Mouse (Mus musculus): ENCODE data around the gene Tubgcp2. TPM values are rescaled to one million over a fixed set of nuclear protein-coding genes. Genes with fewer than 3 reads are reported as not detected.
A peak's percentile ranks its signal among the peaks of the same experiment; 100 is the strongest.

The Tubgcp2 gene
- polyA plus RNA-seq, 1 experiment from 2014 or later: 58.1 TPM

DNA sequence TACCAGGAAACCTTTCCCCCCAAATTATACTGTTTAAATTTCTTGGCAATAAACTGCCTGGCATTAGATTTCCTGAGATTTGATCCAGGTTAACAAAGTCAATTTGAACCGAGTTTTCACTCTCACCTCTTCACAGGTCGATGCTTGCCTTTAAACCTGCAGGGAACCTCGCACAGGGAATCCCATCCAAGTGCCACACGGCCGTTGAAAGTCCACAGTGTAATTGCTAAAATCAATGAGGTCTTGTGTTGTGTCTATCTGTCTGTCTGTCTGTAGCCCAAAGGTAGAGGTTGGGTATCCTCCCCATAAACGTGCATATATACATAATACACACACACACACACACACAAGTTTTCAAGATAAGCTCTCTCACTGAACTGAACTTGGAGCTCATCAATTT is 30.9 kb upstream of the Tubgcp2 start:
- no peak overlapping the region for H3K4me3 ChIP-seq (ENCODE audit: low read depth, low read length)
- no peak overlapping the region for H3K4me2 ChIP-seq (replicated peaks; ENCODE audit: low read depth, low read length)
- H3K4me1 ChIP-seq (replicated peaks; ENCODE audit: control insufficient read depth, insufficient read depth, low read length): no peaks in the 10 kb centered on the region
- no peaks in the 10 kb centered on the region for H3K36me3 ChIP-seq (ENCODE audit: control insufficient read depth, insufficient read depth, low read length)
- H3K27ac ChIP-seq (ENCODE audit: low read depth, low read length): no peak overlapping the region
- ATAC-seq (ENCODE audit: low FRiP score) (no peak), DNase-seq (ENCODE audit: low spot score) (no peak)
- H3K9me3 ChIP-seq (ENCODE audit: control insufficient read depth, low read length): no peaks in the 10 kb centered on the region
- no peaks in the 10 kb centered on the region; the same call in 1 of the 2 replicates for H3K27me3 ChIP-seq (ENCODE audit: control insufficient read depth, insufficient read depth, low read length)
- H3K9ac ChIP-seq (ENCODE audit: low read depth, low read length): no peak overlapping the region
- 69% methylated on average over 6 of the region's 6 CpGs for WGBS

- H3K4me2 ChIP-seq (replicated peaks; ENCODE audit: low read depth, low read length): no peak overlapping the region
Measured at GRCm38 (mm10) chr7:140063092-140063491, 26.6 kb upstream of the Tubgcp2 start.

GRCm38 (mm10) chr7:140062307-140062706 is 25.8 kb upstream of the Tubgcp2 start:
- peak overlapping the region; percentile 81 for H3K27ac ChIP-seq (ENCODE audit: low read depth, low read length)
- peak; percentile 69 for DNase-seq (ENCODE audit: low spot score)
- 9% methylated on average over 11 of the region's 11 CpGs for WGBS
- peak; percentile 1; the same call in 1 of the 2 replicates for ATAC-seq (ENCODE audit: low FRiP score)
- peaks cover 15% of the 10 kb centered on the region for H3K27me3 ChIP-seq (ENCODE audit: control insufficient read depth, insufficient read depth, low read length)
- peak overlapping the region; percentile 60; the same call in 1 of the 2 replicates for H3K4me2 ChIP-seq (replicated peaks; ENCODE audit: low read depth, low read length)
- H3K9ac ChIP-seq (ENCODE audit: low read depth, low read length): no peak overlapping the region
- peaks cover 23% of the 10 kb centered on the region for H3K4me1 ChIP-seq (replicated peaks; ENCODE audit: control insufficient read depth, insufficient read depth, low read length)
- no peaks in the 10 kb centered on the region for H3K36me3 ChIP-seq (ENCODE audit: control insufficient read depth, insufficient read depth, low read length)
- H3K9me3 ChIP-seq (ENCODE audit: control insufficient read depth, low read length): no peaks in the 10 kb centered on the region
- H3K4me3 ChIP-seq (ENCODE audit: low read depth, low read length): no peak overlapping the region

More at GRCm38 (mm10) chr7:140063092-140063491, 26.6 kb upstream of the Tubgcp2 start:
- Histone ChIP-seq H3K4me1 (replicated peaks; ENCODE audit: control insufficient read depth, insufficient read depth, low read length) (peaks cover 20% of the 10 kb centered on the region; the same call in 1 of the 2 replicates), H3K4me3 (ENCODE audit: low read depth, low read length) (no peak overlapping the region), H3K9ac (ENCODE audit: low read depth, low read length) (no peak overlapping the region), H3K9me3 (ENCODE audit: control insufficient read depth, low read length) (no peaks in the 10 kb centered on the region), H3K27ac (ENCODE audit: low read depth, low read length) (no peak overlapping the region), H3K27me3 (ENCODE audit: control insufficient read depth, insufficient read depth, low read length) (peaks cover 15% of the 10 kb centered on the region), H3K36me3 (ENCODE audit: control insufficient read depth, insufficient read depth, low read length) (no peaks in the 10 kb centered on the region)
- ATAC-seq (ENCODE audit: low FRiP score): no peak
- DNase-seq (ENCODE audit: low spot score): peak; percentile 90
- WGBS: 19% methylated on average over 7 of the region's 7 CpGs

- Histone ChIP-seq H3K4me2 (replicated peaks; ENCODE audit: low read depth, low read length) (peak overlapping the region; percentile 60), H3K36me3 (ENCODE audit: control insufficient read depth, insufficient read depth, low read length) (no peaks in the 10 kb centered on the region), H3K4me3 (ENCODE audit: low read depth, low read length) (peak overlapping the region; percentile 25; the same call in 1 of the 2 replicates), H3K27ac (ENCODE audit: low read depth, low read length) (peak overlapping the region; percentile 81), H3K27me3 (ENCODE audit: control insufficient read depth, insufficient read depth, low read length) (peaks cover 18% of the 10 kb centered on the region), H3K9me3 (ENCODE audit: control insufficient read depth, low read length) (no peaks in the 10 kb centered on the region), H3K9ac (ENCODE audit: low read depth, low read length) (0 out of 2 replicates have a peak overlapping the region, but pooled peaks have one; percentile 19), H3K4me1 (replicated peaks; ENCODE audit: control insufficient read depth, insufficient read depth, low read length) (peaks cover 25% of the 10 kb centered on the region)
- no peak for DNase-seq (ENCODE audit: low spot score)
- ATAC-seq (ENCODE audit: low FRiP score): peak; percentile 4
- 2% methylated on average over 6 of the region's 6 CpGs for WGBS
Measured at GRCm38 (mm10) chr7:140061832-140062130, 25.3 kb upstream of the Tubgcp2 start.

DNA sequence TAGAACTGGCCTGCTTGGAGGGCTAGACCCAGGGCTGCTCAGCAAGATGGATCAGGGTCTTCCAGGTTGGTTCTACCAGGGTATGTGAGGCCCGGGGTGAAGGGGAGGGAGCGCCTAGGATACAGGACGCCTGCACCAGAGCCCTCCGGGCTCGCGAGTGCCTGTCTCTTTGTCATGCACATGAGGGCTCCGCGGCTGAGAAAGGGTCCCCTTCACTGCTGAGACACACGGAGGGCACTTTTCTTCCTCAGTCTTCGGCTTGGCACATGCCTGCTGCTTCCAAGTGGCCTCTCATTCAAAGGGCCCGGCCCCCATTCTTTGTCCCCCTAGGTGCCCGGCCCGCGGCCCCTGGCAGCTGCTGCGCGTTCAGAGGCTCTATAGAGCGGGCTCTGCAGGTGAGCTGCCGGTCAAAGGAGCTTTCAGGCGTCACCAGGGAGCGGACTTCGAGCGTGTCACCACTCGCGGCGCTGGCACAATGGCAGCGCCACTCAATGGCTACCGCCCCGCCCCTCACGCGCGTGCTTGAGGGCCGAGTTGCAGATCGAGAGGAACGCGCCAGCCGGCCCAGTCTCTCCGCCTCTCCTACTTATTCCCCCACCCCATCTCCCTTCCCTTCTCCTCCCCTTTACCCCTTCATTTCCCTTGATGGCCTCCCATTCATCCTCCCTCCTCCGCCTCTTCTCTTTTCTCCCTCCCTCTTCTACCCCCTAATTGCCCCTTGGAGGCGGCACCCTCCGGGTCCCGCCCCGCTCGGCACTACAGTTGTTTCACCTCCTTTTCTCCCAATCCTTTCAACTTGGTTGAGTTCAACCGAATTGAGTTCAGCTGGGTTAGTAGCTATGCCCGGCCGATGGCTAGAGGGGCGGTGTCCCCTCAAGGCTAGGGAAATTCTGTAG is 24.7 kb upstream of the Tubgcp2 start:
- peak; percentile 91 for DNase-seq (ENCODE audit: low spot score)
- peak; percentile 72 for ATAC-seq (ENCODE audit: low FRiP score)
- under 1% methylated on average over 46 of the region's 47 CpGs for WGBS
- Histone ChIP-seq H3K4me1 (replicated peaks; ENCODE audit: control insufficient read depth, insufficient read depth, low read length) (peaks cover 25% of the 10 kb centered on the region), H3K36me3 (ENCODE audit: control insufficient read depth, insufficient read depth, low read length) (no peaks in the 10 kb centered on the region), H3K9ac (ENCODE audit: low read depth, low read length) (peak overlapping the region; percentile 56), H3K27ac (ENCODE audit: low read depth, low read length) (peak overlapping the region; percentile 81), H3K4me3 (ENCODE audit: low read depth, low read length) (peak overlapping the region; percentile 25), H3K9me3 (ENCODE audit: control insufficient read depth, low read length) (no peaks in the 10 kb centered on the region), H3K27me3 (ENCODE audit: control insufficient read depth, insufficient read depth, low read length) (peaks cover 18% of the 10 kb centered on the region), H3K4me2 (replicated peaks; ENCODE audit: low read depth, low read length) (peak overlapping the region; percentile 60)

DNA sequence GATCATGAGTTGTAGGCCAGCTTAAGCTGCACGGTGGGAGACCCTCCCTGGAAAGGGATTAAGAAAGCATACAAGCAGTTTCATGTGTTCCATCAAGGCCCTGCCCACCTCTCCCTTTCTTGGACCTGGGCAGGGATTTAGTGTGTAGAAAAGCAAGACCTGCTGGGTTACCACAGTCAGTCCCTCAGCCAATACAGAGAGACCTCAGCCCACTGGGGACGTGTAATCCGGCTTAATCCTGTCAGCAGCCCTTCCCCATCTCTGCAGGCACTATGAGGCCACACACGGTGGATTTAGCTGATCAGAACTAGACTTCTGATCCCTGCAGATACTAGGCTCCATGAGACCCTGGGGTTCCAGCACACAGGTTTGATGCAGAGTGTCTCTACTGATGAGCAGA is 23.1 kb upstream of the Tubgcp2 start:
- H3K4me1 ChIP-seq (replicated peaks; ENCODE audit: control insufficient read depth, insufficient read depth, low read length): peaks cover 25% of the 10 kb centered on the region
- H3K27me3 ChIP-seq (ENCODE audit: control insufficient read depth, insufficient read depth, low read length): peaks cover 18% of the 10 kb centered on the region
- H3K36me3 ChIP-seq (ENCODE audit: control insufficient read depth, insufficient read depth, low read length): no peaks in the 10 kb centered on the region
- H3K4me2 ChIP-seq (replicated peaks; ENCODE audit: low read depth, low read length): no peak overlapping the region
- no peak overlapping the region for H3K9ac ChIP-seq (ENCODE audit: low read depth, low read length)
- no peak overlapping the region for H3K4me3 ChIP-seq (ENCODE audit: low read depth, low read length)
- DNase-seq (ENCODE audit: low spot score): peak; percentile 15
- 13% methylated on average over 4 of the region's 4 CpGs for WGBS
- H3K9me3 ChIP-seq (ENCODE audit: control insufficient read depth, low read length): no peaks in the 10 kb centered on the region
- ATAC-seq (ENCODE audit: low FRiP score): no peak
- H3K27ac ChIP-seq (ENCODE audit: low read depth, low read length): 0 out of 2 replicates have a peak overlapping the region, but pooled peaks have one; percentile 81

DNA sequence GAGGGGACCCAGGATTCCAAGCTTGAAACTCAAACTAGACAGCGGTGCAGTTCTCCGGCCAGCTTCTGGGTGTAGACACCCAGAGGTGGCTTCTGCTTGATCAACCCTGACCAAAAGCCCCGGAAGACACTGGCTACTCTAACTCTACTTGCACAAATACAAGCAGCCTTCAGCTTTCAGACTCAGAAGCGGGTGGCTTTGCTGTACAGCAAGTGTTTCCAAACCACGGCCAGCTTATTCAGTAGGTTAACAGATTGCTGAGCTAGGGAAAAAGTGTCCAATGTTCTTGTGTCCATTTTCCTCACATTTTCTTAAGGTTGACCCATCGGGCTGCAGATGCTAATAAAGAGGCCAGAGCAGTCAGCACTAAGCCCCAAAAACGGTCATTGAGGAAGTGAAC is 22.1 kb upstream of the Tubgcp2 start:
- H3K27me3 ChIP-seq (ENCODE audit: control insufficient read depth, insufficient read depth, low read length): peaks cover 18% of the 10 kb centered on the region
- H3K4me2 ChIP-seq (replicated peaks; ENCODE audit: low read depth, low read length): peak overlapping the region; percentile 66
- no peaks in the 10 kb centered on the region for H3K36me3 ChIP-seq (ENCODE audit: control insufficient read depth, insufficient read depth, low read length)
- no peaks in the 10 kb centered on the region for H3K9me3 ChIP-seq (ENCODE audit: control insufficient read depth, low read length)
- peak overlapping the region; percentile 97 for H3K27ac ChIP-seq (ENCODE audit: low read depth, low read length)
- H3K4me3 ChIP-seq (ENCODE audit: low read depth, low read length): peak overlapping the region; percentile 36
- no peak for DNase-seq (ENCODE audit: low spot score)
- peaks cover 25% of the 10 kb centered on the region for H3K4me1 ChIP-seq (replicated peaks; ENCODE audit: control insufficient read depth, insufficient read depth, low read length)
- ATAC-seq (ENCODE audit: low FRiP score): no peak
- H3K9ac ChIP-seq (ENCODE audit: low read depth, low read length): peak overlapping the region; percentile 52
- 6% methylated on average over 7 of the region's 7 CpGs for WGBS

- ATAC-seq (ENCODE audit: low FRiP score) (peak; percentile 84), DNase-seq (ENCODE audit: low spot score) (peak; percentile 93)
- Histone ChIP-seq H3K27ac (ENCODE audit: low read depth, low read length) (peak overlapping the region; percentile 97), H3K9me3 (ENCODE audit: control insufficient read depth, low read length) (no peaks in the 10 kb centered on the region), H3K36me3 (ENCODE audit: control insufficient read depth, insufficient read depth, low read length) (no peaks in the 10 kb centered on the region), H3K27me3 (ENCODE audit: control insufficient read depth, insufficient read depth, low read length) (peaks cover 18% of the 10 kb centered on the region), H3K9ac (ENCODE audit: low read depth, low read length) (peak overlapping the region; percentile 52), H3K4me3 (ENCODE audit: low read depth, low read length) (peak overlapping the region; percentile 36), H3K4me2 (replicated peaks; ENCODE audit: low read depth, low read length) (peak overlapping the region; percentile 66), H3K4me1 (replicated peaks; ENCODE audit: control insufficient read depth, insufficient read depth, low read length) (peaks cover 25% of the 10 kb centered on the region)
- 2% methylated on average over 53 of the region's 53 CpGs for WGBS
Measured at GRCm38 (mm10) chr7:140057413-140058407, 21.2 kb upstream of the Tubgcp2 start.
